Mouse (Mus musculus): Measurements from ENCODE around the gene Gm11627.

Gm11627 gene

GRCm38 (mm10) chr11:102602816-102603495 lies 23.7 kb upstream of the Gm11627 start:
- peak; percentile 60 for DNase-seq (ENCODE audit: low read depth, low spot score)

- no peak for DNase-seq (ENCODE audit: low read depth, low spot score)
Observed at GRCm38 (mm10) chr11:102599912-102600311, 20.7 kb upstream of the Gm11627 start.

- no peak for DNase-seq (ENCODE audit: low read depth, low spot score)
Observed at GRCm38 (mm10) chr11:102595341-102595820, 16.1 kb upstream of the Gm11627 start.

- no peak for DNase-seq (ENCODE audit: low read depth, low spot score)
Observed at GRCm38 (mm10) chr11:102587554-102587953, 8.3 kb upstream of the Gm11627 start.

GRCm38 (mm10) chr11:102586445-102587130 lies 7.3 kb upstream of the Gm11627 start:
- no peak for DNase-seq (ENCODE audit: low read depth, low spot score)

GRCm38 (mm10) chr11:102582736-102583135 lies 3.5 kb upstream of the Gm11627 start:
- DNase-seq (ENCODE audit: low read depth, low spot score) = no peak

DNA sequence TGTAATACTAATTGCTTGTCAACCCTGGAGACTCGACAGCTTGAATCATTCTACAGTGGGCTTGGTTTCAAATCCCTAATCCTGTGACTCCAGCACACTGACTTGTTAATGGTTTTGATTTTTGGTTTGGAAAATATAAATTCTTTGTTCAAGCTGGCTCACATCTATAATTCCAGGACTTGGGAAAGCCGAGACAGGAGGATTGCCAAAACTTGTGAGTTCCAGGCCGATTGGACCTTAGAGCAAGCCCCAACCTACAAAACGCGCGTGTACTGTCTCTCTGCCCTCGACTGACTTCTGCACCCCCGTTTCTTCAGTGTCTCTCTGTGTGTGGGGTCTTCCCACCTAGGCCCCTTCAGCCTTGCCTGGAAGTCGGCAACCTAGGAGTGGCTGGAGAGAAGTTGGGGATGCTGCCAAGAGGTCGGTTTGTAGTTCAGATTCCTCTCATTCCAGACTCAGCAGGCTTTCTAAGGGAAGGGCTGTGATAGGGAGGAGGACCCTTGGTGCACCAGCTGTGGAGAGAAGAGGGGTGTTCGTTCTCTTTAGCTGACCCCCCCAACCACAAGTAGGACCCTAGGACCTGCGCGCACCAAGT lies 2.9 kb upstream of the Gm11627 start:
- DNase-seq (ENCODE audit: low read depth, low spot score) = no peak

- DNase-seq (ENCODE audit: low read depth, low spot score) = no peak
Observed at GRCm38 (mm10) chr11:102581281-102582015, 2.2 kb upstream of the Gm11627 start.

GRCm38 (mm10) chr11:102580034-102580330 lies 721 bp upstream of the Gm11627 start:
- no peak for DNase-seq (ENCODE audit: low read depth, low spot score)

- DNase-seq (ENCODE audit: low read depth, low spot score) = peak; percentile 79
Observed at GRCm38 (mm10) chr11:102578341-102579118, 731 bp downstream of the Gm11627 start.

GRCm38 (mm10) chr11:102576050-102576754 lies 3.1 kb downstream of the Gm11627 start:
- DNase-seq (ENCODE audit: low read depth, low spot score) = no peak

- no peak for DNase-seq (ENCODE audit: low read depth, low spot score)
Observed at GRCm38 (mm10) chr11:102575034-102575433, 4.2 kb downstream of the Gm11627 start.

GRCm38 (mm10) chr11:102572866-102573663 lies 6.2 kb downstream of the Gm11627 start:
- DNase-seq (ENCODE audit: low read depth, low spot score) = peak; percentile 68

DNA sequence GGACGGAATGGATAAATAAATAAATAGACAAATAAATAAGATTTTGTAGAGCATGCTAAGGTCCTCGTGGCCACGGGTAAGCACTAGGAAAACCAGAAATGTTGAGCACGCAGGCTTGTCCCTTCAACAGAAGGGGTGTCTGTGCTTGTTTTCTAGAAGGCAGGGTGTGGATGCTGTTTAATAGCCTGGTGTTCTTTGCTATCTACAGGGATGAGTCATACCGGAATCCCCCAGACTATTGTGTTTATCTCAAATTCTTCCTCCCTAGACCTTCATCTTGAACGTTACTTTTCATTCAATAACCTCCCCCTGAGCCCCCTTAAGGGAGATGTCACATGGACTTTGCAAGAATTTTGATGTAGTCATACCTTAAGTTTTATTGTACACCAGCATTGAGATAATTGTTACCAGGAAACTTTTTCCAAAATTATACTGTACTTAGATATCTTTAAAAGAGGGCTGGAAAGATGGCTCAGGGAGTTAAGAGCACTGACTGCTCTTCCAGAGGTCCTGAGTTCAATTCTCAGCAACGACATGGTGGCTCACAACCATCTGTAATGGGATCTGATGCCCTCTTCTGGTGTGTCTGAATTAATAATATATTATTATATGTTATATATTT lies 10.4 kb downstream of the Gm11627 start:
- no peak for DNase-seq (ENCODE audit: low read depth, low spot score)

DNA sequence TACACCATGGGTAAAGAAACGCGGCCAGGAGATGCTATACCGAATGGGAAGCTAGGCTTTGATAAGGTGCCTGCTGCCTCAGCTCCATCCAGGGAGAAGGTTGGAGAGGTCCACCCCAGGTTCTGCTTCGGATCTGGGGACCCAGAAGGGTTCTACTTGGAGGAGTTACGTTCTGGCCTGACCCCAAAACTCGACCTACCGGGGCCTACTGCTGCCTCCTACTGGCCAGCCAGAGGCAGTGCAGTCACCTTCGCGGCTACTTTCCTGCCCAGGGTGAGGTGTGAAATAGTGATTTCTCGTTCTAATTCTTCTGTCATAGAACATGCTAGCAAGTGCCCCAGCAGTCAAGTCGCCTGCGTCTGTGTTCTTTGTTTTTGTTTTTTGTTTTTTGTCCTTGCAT lies 11.1 kb downstream of the Gm11627 start:
- no peak for DNase-seq (ENCODE audit: low read depth, low spot score)

DNA sequence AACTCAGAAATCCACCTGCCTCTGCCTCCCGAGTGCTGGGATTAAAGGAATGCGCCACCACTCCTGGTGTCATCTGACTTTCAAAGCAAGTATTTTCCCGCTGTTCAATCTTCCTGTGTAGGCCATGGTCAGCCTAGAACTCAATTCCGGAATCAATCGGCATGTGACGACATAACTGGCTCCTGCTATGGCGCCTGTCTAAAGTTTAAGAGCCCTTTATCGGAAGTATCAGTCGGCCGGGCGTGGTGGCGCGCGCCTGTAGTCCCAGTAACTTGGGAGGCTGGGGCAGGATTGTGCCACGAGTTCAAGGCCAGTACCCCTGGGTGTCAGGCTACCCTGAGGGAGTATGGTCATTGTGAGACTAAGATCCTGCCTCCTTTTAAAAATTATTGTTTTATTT lies 11.5 kb downstream of the Gm11627 start:
- no peak for DNase-seq (ENCODE audit: low read depth, low spot score)

GRCm38 (mm10) chr11:102567157-102567556 lies 12.1 kb downstream of the Gm11627 start:
- no peak for DNase-seq (ENCODE audit: low read depth, low spot score)

DNA sequence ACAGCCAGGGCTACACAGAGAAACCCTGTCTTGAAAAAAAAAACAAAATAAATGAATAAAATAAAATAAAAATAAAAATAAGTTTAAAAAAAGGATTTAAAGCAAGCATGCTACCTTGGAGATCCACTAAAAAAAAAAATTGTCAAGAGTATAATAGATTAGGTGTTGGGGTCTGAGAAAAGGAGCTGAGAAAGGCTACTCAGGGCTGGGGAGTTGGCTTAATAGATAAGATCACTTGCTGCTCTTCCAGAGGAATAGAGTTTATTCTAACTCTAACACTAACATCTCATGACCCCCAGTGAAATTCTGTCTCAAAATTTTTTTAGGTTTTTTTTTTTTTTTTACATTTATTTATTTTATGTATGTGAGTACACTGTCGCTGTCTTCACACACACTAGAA lies 13.0 kb downstream of the Gm11627 start:
- no peak for DNase-seq (ENCODE audit: low read depth, low spot score)

DNA sequence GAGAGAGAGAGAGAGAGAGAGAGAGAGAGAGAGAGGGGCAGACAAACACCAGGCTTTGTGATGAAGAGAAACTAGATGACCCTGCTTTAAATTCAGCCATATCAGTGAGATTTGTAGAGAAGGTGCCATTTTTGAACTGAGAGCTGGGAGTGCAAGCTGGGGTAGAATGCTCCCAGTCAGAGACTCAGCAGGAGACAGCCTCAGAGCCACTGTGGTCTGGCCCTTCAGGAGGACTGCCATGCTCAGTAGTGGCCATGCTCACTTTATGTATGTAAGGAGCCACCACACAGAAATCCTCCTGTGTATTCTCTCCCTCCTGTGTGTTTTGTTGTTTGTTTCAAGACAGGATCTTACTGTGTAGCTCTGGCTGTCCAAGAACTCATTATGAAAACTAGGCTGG lies 13.5 kb downstream of the Gm11627 start:
- no peak for DNase-seq (ENCODE audit: low read depth, low spot score)
